Mouse (Mus musculus) hindbrain, embryonic 15.5 days (tissue): ENCODE measurements at regions not wholly inside any gene's neighbourhood (a gene's known extent, or its start where the extent isn't known, plus 50 kb on each side); places are given as distances from the start of the nearest gene placed in this dataset.

ENCODE experiments used
- ATAC-seq: fragments of 200-750 bp; cut with Nextera tagmentation; 2 replicates; pipeline ENCODE4 v1.8.0; 2017; ENCODE audit warnings: low read depth, moderate number of reproducible peaks, moderate TSS enrichment; ENCODE audit not compliant: low FRiP score
- H3K27ac ChIP-seq: fragments of 300-500 bp; sonication (generic); replicated peaks from 2 replicates; pipeline ENCODE4 v1.5.1; 2015; ENCODE audit warnings: mild to moderate bottlenecking, inconsistent platforms
- H3K27me3 ChIP-seq: fragments of 300-500 bp; sonication (generic); 2 replicates; pipeline ENCODE4 v1.6.1; 2015; ENCODE audit warnings: control low read depth, inconsistent platforms
- H3K36me3 ChIP-seq: fragments of 300-500 bp; sonication (generic); 2 replicates; pipeline ENCODE4 v1.6.1; 2015; ENCODE audit warnings: control low read depth, inconsistent platforms
- H3K4me1 ChIP-seq: fragments of 300-500 bp; sonication (generic); replicated peaks from 2 replicates; pipeline ENCODE4 v1.6.1; 2015; ENCODE audit warnings: control low read depth, inconsistent platforms
- H3K4me2 ChIP-seq: fragments of 300-500 bp; sonication (generic); 2 replicates; pipeline ENCODE4 v1.6.1; 2015; ENCODE audit warnings: moderate library complexity, mild to moderate bottlenecking, inconsistent platforms
- H3K4me3 ChIP-seq: fragments of 300-500 bp; sonication (generic); 2 replicates; pipeline ENCODE4 v1.5.1; 2015; ENCODE audit warnings: mild to moderate bottlenecking, inconsistent platforms
- H3K9ac ChIP-seq: fragments of 300-500 bp; sonication (generic); 2 replicates; pipeline ENCODE4 v1.6.1; 2015; ENCODE audit warnings: inconsistent platforms
- H3K9me3 ChIP-seq: fragments of 300-500 bp; sonication (generic); 2 replicates; pipeline ENCODE4 v1.6.1; 2016; ENCODE audit warnings: control low read depth, inconsistent platforms
- WGBS: fragments of 180-500 bp; shearing (Covaris S2); methylation state at CpG from one replicate; pipeline ENCODE4 v1.1.7; 2015; 5-methylcytosine and 5-hydroxymethylcytosine counted together

DNA sequence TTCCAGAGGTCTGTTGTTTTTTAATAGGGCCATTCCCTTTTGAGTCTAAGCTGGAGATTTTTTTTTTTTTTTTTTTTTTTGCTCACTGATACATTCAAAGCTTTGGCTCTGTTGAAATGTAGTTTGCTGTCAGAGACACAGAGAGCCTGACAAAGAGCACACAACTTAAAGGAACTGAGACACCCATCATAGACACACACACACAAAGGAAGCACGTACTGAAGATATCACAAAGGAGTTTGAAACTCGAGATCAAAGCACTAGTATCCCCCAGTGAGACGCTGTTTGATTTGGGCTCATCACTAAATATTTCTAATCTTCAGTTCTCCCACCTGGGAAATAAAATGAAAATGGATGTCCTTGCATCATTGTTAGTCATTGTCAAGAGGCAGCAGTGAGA is 210.0 kb downstream of the Npr3 start:
- Histone ChIP-seq H3K4me1 (no peaks in the 10 kb centered on the region), H3K36me3 (no peaks in the 10 kb centered on the region), H3K27me3 (no peaks in the 10 kb centered on the region), H3K27ac (no peak overlapping the region), H3K4me2 (no peak overlapping the region), H3K9ac (no peak overlapping the region), H3K4me3 (no peak overlapping the region), H3K9me3 (no peaks in the 10 kb centered on the region)
- no peak for ATAC-seq
- WGBS = 41% methylated on average over 3 of the region's 3 CpGs

DNA sequence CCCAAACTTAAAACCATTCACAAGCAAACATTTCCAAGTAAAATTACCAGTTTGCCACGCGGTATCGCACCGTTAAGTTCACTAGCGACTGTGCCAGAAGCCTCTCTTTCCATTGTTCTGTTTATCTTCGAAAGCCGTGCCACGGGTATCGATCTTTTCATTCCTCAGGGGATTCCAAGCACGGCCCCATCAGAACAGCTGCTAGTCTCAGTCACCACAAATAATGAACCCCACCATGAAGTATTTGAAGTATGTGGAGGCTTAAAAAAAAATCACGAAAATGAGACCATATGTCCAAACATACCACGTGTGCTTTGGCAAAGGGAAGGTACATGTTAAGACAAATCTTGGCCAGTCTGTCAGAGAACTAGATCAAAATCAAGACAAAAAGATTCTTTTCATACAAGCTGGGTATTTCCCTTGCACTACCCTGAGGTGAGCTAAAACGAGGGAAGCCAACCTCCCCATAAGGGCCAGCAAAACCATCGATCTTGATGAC is 213.3 kb downstream of the Npr3 start:
- WGBS = 76% methylated on average over 14 of the region's 14 CpGs
- no peak overlapping the region for H3K27ac ChIP-seq
- ATAC-seq = no peak

DNA sequence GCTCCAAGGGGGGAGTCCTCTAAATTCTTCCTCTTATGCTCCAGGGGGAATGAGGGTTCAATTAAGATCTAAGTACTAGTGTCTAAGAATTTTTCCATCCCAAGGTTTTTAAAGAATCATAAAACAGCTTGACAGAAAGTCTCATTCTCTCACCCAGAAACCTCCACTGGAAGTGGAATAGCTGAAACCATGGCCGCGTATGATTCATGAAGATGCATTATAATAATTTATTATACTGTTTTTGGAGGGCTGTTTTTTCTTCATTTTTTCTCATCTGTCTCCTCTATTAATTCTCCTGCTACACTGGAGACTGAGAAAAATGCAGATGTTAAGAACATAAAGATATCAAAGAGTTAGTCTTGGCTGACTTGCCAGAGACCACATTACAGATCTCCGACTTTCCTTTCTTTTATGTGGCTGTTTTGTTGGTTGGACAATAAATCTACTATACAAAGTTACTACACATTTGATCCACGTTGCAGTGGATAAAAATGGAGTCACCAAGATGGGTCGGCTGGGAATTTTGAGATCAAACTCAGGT is 242.2 kb downstream of the Npr3 start:
- no peaks in the 10 kb centered on the region for H3K9me3 ChIP-seq
- 86% methylated on average over 5 of the region's 5 CpGs for WGBS
- H3K9ac ChIP-seq = no peak overlapping the region
- H3K27ac ChIP-seq = no peak overlapping the region
- H3K4me2 ChIP-seq = no peak overlapping the region
- no peaks in the 10 kb centered on the region for H3K36me3 ChIP-seq
- ATAC-seq = no peak
- no peak overlapping the region for H3K4me3 ChIP-seq
- no peaks in the 10 kb centered on the region for H3K4me1 ChIP-seq
- H3K27me3 ChIP-seq = no peaks in the 10 kb centered on the region

More for the DNA sequence above, 213.3 kb downstream of the Npr3 start:
- Histone ChIP-seq H3K27me3 (no peaks in the 10 kb centered on the region), H3K4me1 (no peaks in the 10 kb centered on the region), H3K4me3 (no peak overlapping the region), H3K4me2 (no peak overlapping the region), H3K36me3 (no peaks in the 10 kb centered on the region), H3K9me3 (no peaks in the 10 kb centered on the region), H3K9ac (no peak overlapping the region)

DNA sequence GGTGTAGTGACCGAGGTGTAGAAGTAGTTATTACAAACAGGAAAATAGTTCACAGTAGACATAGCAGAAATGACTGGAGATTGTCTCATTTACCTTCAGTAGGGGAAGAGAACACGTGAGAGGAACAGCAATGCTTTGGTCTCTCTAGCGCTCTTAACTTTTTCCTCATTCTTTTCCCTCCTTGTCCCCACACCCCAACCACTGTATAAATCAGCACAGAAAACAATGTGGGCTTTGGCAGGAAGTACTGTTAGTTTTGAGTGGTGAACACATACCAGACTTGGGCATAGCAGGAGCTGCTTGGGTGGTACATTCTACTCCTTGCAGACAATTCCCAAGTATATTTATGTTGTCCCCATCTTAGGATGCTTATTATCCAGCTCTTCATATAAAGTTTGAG is 251.9 kb downstream of the Npr3 start:
- no peaks in the 10 kb centered on the region for H3K36me3 ChIP-seq
- H3K27me3 ChIP-seq = no peaks in the 10 kb centered on the region
- no peak for ATAC-seq
- H3K27ac ChIP-seq = no peak overlapping the region
- WGBS = 91% methylated on average over 3 of the region's 3 CpGs
- H3K9ac ChIP-seq = no peak overlapping the region
- no peak overlapping the region for H3K4me3 ChIP-seq
- H3K4me2 ChIP-seq = no peak overlapping the region
- H3K4me1 ChIP-seq = no peaks in the 10 kb centered on the region
- H3K9me3 ChIP-seq = no peaks in the 10 kb centered on the region

DNA sequence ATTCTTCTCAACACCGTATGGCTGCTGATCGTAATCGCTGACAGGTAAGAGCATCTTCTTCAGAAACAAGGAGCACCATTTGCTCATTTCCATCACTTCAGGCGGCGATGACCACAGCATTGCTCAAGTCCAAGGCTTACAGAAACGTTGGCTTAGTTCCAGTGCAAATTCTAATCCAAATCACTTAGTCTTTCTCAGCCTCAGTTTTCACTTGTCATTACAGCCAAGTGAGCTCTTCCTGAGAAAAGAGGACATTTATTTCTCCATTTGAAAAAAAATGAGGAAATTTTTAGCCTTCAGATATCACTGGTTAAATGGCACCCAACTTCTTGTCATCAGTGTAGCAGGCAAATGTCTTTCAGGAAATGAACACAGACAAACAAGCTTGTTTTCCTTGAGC is 246.8 kb upstream of the Tars start:
- no peak overlapping the region for H3K4me2 ChIP-seq
- ATAC-seq = no peak
- H3K4me1 ChIP-seq = no peaks in the 10 kb centered on the region
- WGBS = 93% methylated on average over 6 of the region's 6 CpGs
- no peak overlapping the region for H3K27ac ChIP-seq
- H3K9me3 ChIP-seq = no peaks in the 10 kb centered on the region
- H3K9ac ChIP-seq = no peak overlapping the region
- H3K4me3 ChIP-seq = no peak overlapping the region
- H3K36me3 ChIP-seq = no peaks in the 10 kb centered on the region
- H3K27me3 ChIP-seq = no peaks in the 10 kb centered on the region

DNA sequence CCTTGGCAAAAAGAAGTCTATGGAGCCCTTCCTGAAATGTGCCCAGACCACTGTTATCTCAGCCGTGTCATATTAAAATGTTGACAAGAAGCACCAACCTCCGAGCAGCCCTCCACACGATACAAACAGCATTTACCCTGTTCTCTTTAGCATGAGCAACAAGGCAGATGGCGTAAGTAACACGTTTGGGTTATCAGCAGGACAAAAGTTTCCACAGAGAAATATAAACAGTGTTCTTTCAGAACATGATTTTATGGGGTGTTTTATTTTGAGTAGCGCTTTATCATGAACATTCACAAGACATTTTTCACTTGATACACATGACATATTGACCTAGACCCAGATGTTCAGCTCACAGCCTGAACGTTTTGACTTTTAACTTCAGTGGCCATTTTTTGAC is 245.3 kb upstream of the Tars start:
- no peak for ATAC-seq
- Histone ChIP-seq H3K27ac (no peak overlapping the region), H3K4me1 (no peaks in the 10 kb centered on the region), H3K4me3 (no peak overlapping the region), H3K27me3 (no peaks in the 10 kb centered on the region), H3K9me3 (no peaks in the 10 kb centered on the region), H3K36me3 (no peaks in the 10 kb centered on the region), H3K9ac (no peak overlapping the region), H3K4me2 (no peak overlapping the region)
- WGBS = 85% methylated on average over 7 of the region's 7 CpGs

DNA sequence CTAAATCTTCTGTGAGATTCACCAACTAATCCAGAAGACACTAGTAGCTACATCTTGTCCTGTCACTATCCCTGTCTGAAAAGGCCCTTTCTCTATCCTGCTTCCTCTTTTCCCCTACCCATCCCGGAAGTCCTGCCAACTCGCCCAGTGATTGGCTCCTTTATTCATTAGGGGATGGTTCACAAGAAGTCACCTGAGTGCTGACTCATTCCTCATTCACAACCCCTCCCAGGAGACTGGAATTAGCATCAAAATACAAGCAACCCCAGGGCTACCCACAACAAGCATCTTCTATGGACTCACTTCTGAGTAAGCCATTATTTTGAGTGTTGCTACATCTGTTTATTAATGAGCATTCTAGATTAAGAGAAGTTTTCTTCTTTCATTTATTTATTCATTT is 231.2 kb upstream of the Tars start:
- Histone ChIP-seq H3K9me3 (no peaks in the 10 kb centered on the region), H3K4me2 (no peak overlapping the region), H3K4me1 (no peaks in the 10 kb centered on the region), H3K9ac (no peak overlapping the region), H3K27ac (no peak overlapping the region), H3K36me3 (no peaks in the 10 kb centered on the region), H3K27me3 (no peaks in the 10 kb centered on the region), H3K4me3 (no peak overlapping the region)
- 76% methylated on average over 2 of the region's 2 CpGs for WGBS
- no peak for ATAC-seq

DNA sequence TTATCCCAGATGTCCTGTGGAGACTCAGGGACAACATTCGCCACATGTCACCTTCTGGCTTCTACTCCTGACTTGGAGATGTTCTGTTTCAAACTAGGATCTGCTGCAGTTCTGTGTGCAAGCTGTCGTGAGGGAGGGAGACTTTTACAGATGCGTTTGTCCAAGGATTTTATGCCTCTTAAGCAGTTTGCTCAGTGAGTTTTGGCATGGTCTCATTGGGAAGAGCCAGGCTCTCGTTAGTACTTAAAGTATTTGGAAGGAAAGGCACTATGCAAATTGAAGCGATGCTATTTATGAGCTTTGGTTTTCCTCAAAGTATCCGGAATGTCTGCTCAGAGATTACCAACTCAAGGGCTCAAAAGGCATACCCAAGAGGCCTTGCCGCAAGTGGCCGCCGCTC is 227.0 kb upstream of the Tars start:
- ATAC-seq = no peak
- H3K4me1 ChIP-seq = no peaks in the 10 kb centered on the region
- 80% methylated on average over 9 of the region's 9 CpGs for WGBS
- no peak overlapping the region for H3K4me3 ChIP-seq
- no peak overlapping the region for H3K4me2 ChIP-seq
- H3K36me3 ChIP-seq = no peaks in the 10 kb centered on the region
- H3K9me3 ChIP-seq = no peaks in the 10 kb centered on the region
- H3K27ac ChIP-seq = no peak overlapping the region
- no peaks in the 10 kb centered on the region for H3K27me3 ChIP-seq
- no peak overlapping the region for H3K9ac ChIP-seq

DNA sequence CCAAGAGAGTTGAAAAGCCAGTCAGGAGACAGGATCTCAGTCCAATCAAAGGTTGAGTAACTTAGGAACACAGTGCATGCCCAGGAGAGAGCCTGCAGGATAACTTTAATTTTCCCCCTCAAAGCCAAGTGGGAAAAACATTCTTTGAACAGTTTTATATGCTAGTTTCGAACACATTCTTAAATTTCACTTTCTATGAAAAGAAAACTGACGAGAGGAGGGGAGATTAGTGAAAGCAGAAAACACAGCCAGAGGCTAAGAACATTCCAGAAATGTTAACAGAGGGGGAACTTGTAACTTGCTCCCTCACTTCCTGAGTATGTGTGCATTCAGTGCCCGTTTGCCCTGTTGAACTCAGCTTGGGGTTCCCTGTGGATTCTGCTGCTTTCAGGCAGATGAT is 213.0 kb upstream of the Tars start:
- WGBS = 70% methylated on average over 3 of the region's 3 CpGs
- no peak overlapping the region for H3K9ac ChIP-seq
- no peak overlapping the region for H3K27ac ChIP-seq
- H3K27me3 ChIP-seq = no peaks in the 10 kb centered on the region
- H3K9me3 ChIP-seq = no peaks in the 10 kb centered on the region
- no peak overlapping the region for H3K4me2 ChIP-seq
- no peak overlapping the region for H3K4me3 ChIP-seq
- H3K36me3 ChIP-seq = no peaks in the 10 kb centered on the region
- no peak for ATAC-seq
- H3K4me1 ChIP-seq = no peaks in the 10 kb centered on the region

DNA sequence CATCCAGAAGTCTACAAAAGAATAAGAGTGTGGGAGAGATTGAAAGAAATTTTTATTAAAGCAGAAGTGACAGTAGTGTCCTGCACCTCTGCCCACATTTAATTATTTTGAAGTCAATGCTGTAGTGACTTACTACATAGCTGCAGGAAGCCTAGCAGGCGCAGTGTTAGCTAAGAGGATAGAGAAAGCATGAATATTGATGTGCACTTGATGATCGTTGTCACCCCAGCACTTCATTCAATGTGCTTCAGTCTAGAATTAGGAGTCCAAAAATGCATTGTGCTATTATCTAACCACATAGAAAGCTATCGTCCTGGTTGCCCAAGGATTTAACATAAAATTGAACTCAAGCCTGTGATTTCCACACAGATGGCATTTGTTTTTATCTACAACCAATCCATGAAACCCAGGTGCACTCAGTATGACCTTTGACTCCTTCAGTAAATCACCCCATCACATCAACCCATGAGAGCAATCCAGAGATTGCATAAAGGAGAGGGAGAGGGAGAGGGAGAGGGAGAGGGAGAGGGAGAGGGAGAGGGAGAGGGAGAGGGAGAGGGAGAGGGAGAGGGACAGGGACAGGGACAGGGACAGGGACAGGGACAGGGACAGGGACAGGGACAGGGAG is 210.7 kb upstream of the Tars start:
- Histone ChIP-seq H3K9me3 (no peaks in the 10 kb centered on the region), H3K4me2 (no peak overlapping the region), H3K9ac (no peak overlapping the region), H3K4me3 (no peak overlapping the region), H3K4me1 (no peaks in the 10 kb centered on the region), H3K27me3 (no peaks in the 10 kb centered on the region), H3K36me3 (no peaks in the 10 kb centered on the region), H3K27ac (no peak overlapping the region)
- 51% methylated on average over 3 of the region's 3 CpGs for WGBS
- no peak for ATAC-seq

DNA sequence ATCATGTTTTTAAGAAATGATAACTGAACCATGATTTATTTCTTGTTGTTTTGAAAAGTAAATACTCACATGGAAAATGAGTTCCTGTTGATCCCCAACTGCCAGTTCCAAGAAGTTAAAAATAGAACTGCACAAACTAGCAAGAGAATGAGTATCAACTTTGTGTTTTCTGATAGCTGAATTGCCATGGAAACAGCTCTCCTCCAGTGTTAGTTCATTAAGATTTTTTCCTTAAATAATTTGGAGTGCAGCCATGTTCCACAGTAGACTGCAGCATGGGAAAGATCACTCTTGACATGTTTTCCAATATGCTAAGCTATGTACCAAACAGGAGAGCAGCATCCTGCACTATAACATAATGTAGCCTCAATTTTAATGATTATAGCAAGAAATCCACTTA is 208.0 kb upstream of the Tars start:
- Histone ChIP-seq H3K4me3 (no peak overlapping the region), H3K27ac (no peak overlapping the region), H3K27me3 (no peaks in the 10 kb centered on the region), H3K9ac (no peak overlapping the region), H3K36me3 (no peaks in the 10 kb centered on the region), H3K9me3 (no peaks in the 10 kb centered on the region), H3K4me1 (no peaks in the 10 kb centered on the region), H3K4me2 (no peak overlapping the region)
- no peak for ATAC-seq

DNA sequence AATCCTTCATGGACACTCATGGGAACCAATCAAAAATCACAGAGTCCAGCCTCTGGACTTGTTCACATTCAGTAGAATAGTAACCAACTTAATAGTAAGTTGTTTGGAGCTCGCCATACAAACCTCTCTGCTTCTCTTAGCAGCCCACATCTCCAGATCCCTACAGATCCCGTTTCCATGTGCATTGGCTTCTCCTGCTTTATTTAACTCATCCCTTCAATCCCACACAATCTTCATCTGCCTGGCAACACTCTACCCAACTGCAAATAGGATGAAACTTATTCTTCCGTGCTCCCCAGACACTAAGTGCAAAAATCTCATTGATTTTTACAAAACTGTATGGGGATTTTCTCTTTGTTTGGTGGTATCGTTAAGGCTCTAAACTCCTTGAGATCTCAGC is 206.2 kb upstream of the Tars start:
- Histone ChIP-seq H3K36me3 (no peaks in the 10 kb centered on the region), H3K4me3 (no peak overlapping the region), H3K27ac (no peak overlapping the region), H3K4me2 (no peak overlapping the region), H3K9me3 (no peaks in the 10 kb centered on the region), H3K27me3 (no peaks in the 10 kb centered on the region), H3K9ac (no peak overlapping the region), H3K4me1 (no peaks in the 10 kb centered on the region)
- WGBS = 94% methylated on average over 4 of the region's 4 CpGs
- ATAC-seq = no peak

DNA sequence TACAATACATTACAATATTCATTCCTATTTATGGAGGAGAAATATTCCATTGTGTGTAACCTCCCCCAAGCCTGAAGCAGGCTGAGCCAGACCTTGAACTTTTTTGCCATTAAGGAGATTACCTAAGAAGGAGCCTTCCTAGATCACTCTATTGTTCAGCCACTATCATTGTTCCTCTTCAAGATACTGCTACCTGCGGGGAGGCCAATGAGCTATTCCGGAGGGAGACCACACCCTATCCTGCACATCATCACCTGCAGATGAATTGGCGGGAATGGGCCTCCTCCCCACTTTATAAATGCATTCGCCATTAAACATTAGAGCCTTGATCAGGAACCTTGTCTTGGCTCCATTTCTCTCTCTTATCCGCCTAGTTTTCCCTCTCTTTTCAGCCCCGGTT is 197.6 kb upstream of the Tars start:
- Histone ChIP-seq H3K9me3 (no peaks in the 10 kb centered on the region), H3K9ac (no peak overlapping the region), H3K4me1 (no peaks in the 10 kb centered on the region), H3K4me2 (no peak overlapping the region), H3K27me3 (no peaks in the 10 kb centered on the region), H3K4me3 (no peak overlapping the region), H3K27ac (no peak overlapping the region), H3K36me3 (no peaks in the 10 kb centered on the region)
- WGBS = 87% methylated on average over 6 of the region's 6 CpGs
- ATAC-seq = no peak
